Mouse (Mus musculus) left cerebral cortex, adult 11 months (tissue): ENCODE data around the gene 6430628N08Rik.

Source experiments
- DNase-seq: peaks from one replicate; pipeline ENCODE4 v3.0.0; 2022; ENCODE audit warnings: low spot score

The 6430628N08Rik gene

DNA sequence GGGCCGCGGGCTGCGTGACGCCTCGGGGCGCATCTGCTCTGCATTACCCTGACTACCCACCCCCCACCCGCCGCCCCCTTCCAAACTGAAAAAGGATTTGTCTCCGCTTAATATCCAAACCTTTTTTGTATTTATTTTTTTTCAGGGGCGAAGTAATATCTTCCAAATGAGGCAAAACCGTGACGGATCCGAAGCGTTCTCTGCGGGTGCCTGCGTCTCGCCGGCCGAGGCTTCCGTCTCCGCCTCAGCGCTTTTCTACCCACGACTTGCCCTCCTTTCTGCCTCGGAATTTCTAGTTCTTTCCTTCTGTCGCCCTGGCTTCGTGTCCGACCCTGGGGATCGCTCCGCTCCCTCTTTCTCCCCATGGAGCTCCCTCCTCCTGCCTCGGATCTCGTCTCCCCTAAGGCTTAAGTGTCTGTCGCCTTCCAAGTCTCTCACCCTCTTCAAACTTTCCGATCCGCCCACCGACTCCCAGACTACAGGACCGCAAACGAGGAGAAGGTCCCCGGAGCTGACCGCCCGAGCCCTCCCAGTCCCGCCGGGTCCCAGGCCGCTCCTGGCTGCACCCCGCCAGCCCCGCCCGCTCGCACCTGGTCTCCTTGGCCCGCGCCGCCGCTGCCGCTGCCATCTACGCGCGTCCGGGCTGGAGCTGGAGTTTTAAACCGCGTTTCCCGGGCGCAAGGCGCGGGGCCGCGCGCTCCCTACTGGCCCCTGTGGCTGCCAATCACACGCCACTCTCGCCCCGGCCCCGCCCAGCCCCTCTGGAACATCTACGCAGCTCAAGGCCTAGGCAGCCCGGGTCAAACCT, 49.0 kb downstream of the 6430628N08Rik start, which contains the start of gene Dmbx1:
TSS of gene Dmbx1 (minus strand) at position 632 of the 808 bp plus-strand sequence.
- DNase-seq, result no peak

DNA sequence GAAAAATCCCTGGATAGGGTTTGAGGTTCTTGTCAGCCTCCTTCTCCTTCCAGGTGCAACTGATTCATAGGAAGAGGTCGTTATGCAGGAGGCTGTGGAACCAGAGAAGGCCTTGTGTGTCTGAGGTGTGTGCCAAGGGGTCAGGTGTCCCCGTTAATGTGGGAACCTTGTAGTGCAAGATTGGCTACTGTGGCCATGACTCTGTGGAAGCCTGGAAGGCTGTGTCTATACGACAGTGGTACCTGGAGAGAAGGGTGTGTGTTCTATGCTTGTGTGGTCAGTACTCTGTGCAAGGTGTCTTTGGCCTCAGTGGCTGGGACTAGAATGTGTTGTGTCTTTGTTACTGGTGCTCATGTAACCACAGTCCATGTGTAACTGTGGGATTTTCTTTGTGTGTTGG, 50.2 kb downstream of the 6430628N08Rik start:
- no peak for DNase-seq

DNA sequence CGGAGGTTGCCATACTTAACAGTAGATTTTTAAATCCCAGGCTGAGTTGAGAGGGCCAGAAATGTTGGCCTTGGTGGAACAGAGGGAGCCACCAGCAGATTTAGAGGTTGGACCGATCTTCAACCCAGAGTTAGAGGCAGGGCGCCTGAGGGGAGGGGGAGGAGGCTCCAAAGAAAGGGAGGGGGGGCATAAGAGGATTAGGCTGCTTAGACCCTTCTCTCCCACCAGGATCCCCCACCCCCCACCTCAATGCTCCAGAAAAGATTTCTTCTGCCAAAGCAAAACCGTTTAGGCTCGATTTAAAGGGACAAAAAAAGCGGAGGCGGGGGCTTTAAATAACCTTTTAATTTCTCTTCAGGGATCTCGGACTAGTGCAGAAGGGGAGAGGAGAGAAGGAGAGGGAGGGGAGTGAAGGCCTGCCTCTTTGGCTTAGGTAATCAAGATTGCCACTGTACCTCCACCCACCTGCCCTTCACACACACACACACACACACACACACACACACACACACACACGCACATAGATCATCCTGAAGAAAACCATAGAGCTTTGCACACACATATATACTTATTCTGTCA, 50.9 kb downstream of the 6430628N08Rik start:
- no peak for DNase-seq

DNA sequence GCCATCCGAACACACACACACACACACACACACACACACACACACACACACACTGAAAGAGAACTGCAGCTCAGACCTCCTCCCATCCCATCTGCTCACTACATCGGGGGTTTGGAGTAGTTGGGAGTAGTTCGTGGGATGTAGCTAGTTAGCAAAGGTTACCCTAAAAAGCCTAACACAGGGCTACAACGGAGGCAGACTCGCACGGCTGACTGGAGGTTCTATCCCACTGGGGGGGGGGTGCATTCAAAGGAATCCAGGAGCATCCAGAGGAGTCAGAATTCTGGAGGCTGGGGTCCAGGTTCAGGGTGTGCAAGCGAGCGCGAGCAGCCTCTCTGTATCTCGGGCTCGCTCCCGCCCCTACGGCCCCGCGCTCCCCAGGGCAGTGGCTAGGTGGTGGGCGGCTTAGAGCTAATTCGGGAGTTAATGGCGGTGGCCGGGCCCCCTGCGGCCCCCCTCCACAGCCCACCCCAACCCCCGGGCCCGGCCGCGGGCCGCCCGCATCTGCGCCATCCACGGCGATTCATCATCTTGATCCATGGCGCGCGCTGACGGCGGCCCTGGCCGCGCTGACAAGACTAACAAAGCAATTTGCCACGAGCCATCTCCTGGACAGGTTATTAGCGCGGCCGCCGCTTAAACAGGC, 53.3 kb downstream of the 6430628N08Rik start:
- no peak for DNase-seq
